Mouse (Mus musculus): ENCODE data around the gene Pdzd2.

GRCm38 (mm10) chr15:12612944-12613675 is 126.6 kb downstream of the Pdzd2 start:
- TF ChIP-seq GATA1 (IDR thresholded peaks at IDR 0.05; ENCODE audit: low read length) (no peak), TAL1 (IDR thresholded peaks at IDR 0.05; ENCODE audit: low read length) (no peak)
